Mouse (Mus musculus): ENCODE results near the gene Rad51b. TPM values are rescaled to one million over a fixed set of nuclear protein-coding genes. Genes with fewer than 3 reads are reported as not detected.

Rad51b gene
- total RNA-seq, 1 experiment from 2014 or later, result 12.7 TPM

GRCm38 (mm10) chr12:79408677-79409076 lies 111.6 kb downstream of the Rad51b start:
- ATAC-seq (replicated peaks in 1 of 2; ENCODE audit: insufficient read depth in 1 of 2, low FRiP score in 2 of 2, low TSS enrichment in 1 of 2, low read depth in 1 of 2, poor library complexity in 2 of 2, severe bottlenecking in 2 of 2), result no peak

- ATAC-seq (replicated peaks in 1 of 2; ENCODE audit: insufficient read depth in 1 of 2, low FRiP score in 2 of 2, low TSS enrichment in 1 of 2, low read depth in 1 of 2, poor library complexity in 2 of 2, severe bottlenecking in 2 of 2), result no peak
These were observed 112.2 kb downstream of the Rad51b start for GRCm38 (mm10) chr12:79409126-79409860.

DNA sequence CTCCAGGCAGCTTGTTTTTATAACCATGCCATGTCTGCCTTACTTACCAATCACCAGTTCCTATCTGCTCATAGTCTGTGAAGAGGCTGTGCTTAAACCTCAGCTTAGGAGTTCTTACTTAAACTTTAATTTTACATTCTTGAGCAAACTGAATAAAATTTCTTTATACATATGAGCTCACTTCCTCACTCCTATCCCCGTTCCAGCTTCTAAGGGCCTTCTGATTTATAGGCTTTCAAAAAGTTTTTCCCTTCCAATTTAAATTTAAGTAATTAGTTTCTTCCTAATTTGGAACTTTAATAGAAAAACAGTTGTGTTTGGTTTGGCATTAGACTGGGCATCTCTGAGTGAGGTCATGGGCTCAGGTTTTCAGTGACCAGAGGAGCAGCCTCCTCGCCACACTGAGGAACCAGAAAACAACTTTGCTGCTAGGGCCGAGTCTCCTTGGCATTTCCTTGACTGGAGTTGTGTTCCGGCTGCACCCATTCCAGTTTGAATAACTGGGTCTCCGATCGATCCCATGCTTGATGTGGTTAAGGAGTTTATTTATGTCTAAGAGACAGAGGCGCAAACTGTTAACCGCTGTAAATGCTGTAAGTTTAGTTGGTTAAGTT lies 115.9 kb downstream of the Rad51b start:
- ATAC-seq (replicated peaks in 1 of 2; ENCODE audit: insufficient read depth in 1 of 2, low FRiP score in 2 of 2, low TSS enrichment in 1 of 2, low read depth in 1 of 2, poor library complexity in 2 of 2, severe bottlenecking in 2 of 2), result no peak

DNA sequence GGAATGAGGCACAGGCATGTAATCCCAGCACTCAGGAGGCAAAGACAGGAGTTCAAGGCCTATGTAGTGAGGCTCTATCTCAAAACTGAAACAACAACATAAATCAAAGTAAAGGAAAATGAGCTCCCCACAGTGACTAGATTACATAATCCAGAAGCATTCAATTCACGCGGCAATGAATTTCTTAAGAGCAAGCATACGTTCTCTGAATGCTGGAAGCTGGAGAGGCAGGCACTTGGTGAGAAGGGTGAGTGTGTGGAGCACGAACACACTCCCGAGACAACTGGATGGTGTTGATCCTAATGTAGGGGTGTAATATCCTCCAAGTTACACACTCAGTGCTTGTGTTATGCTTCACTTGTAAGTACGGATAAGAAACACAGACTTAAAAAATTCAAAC lies 120.3 kb downstream of the Rad51b start:
- no peak for ATAC-seq (replicated peaks in 1 of 2; ENCODE audit: insufficient read depth in 1 of 2, low FRiP score in 2 of 2, low TSS enrichment in 1 of 2, low read depth in 1 of 2, poor library complexity in 2 of 2, severe bottlenecking in 2 of 2)

DNA sequence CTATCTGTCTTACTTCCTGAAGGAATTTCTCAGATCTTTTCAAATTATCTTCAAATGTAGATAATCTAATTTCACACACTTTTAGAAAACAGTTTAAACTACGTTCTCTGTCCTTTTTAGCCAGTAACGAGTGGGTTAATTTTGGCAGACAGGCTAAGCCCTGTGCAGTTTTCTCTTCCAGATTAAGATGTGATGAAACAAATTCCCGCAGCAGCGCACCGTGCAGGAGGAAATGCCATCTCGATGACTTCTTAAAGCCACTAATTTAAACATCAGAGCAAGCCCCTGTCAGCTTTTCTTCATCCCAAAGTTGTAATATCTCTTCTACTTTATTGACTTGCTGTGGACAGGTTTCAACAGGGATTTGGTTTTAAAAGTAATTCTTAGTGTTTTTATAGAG lies 123.5 kb downstream of the Rad51b start:
- no peak for ATAC-seq (replicated peaks in 1 of 2; ENCODE audit: insufficient read depth in 1 of 2, low FRiP score in 2 of 2, low TSS enrichment in 1 of 2, low read depth in 1 of 2, poor library complexity in 2 of 2, severe bottlenecking in 2 of 2)

DNA sequence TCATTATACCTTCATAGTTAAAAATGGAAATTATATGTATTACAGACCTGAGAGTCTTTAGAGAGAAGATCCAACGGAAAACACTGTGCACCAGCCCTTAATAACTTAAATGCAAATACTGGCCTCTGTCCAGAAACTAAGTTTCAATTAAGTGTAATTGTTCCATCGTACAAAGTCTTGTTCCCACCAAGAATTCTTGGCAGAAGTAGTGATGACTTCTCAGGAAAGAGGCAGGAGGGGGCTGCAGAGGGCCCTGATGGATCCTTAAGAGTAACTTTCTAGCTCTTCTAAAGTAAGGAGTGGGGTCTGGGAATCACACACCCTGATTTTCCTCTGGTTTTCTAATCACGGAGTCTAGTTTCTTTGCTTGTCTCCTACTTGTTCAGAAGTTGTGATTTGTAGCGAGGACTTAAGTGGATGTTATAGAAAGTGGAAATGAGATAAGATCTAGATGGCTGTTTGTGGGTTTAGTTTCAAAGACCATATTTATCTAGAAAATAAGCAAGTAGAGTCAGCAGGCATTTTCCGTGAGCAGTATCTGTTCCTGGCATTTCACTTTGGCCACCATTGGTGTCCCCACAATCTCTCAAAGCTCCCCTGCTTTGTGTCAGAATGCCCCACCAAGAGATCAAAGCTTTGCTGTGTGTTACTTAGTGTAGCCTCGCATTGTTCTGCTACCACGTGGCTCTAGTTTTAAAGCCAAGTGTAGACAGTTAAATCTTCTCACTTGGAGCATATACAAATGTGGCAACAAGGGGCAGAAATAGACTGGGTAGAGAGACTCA lies 132.6 kb downstream of the Rad51b start:
- no peak for ATAC-seq (replicated peaks in 1 of 2; ENCODE audit: insufficient read depth in 1 of 2, low FRiP score in 2 of 2, low TSS enrichment in 1 of 2, low read depth in 1 of 2, poor library complexity in 2 of 2, severe bottlenecking in 2 of 2)

GRCm38 (mm10) chr12:79431138-79431537 lies 134.1 kb downstream of the Rad51b start:
- no peak for ATAC-seq (replicated peaks in 1 of 2; ENCODE audit: insufficient read depth in 1 of 2, low FRiP score in 2 of 2, low TSS enrichment in 1 of 2, low read depth in 1 of 2, poor library complexity in 2 of 2, severe bottlenecking in 2 of 2)

GRCm38 (mm10) chr12:79433724-79434442 lies 136.8 kb downstream of the Rad51b start:
- ATAC-seq (replicated peaks in 1 of 2; ENCODE audit: insufficient read depth in 1 of 2, low FRiP score in 2 of 2, low TSS enrichment in 1 of 2, low read depth in 1 of 2, poor library complexity in 2 of 2, severe bottlenecking in 2 of 2), result no peak

GRCm38 (mm10) chr12:79435474-79435873 lies 138.4 kb downstream of the Rad51b start:
- no peak for ATAC-seq (replicated peaks in 1 of 2; ENCODE audit: insufficient read depth in 1 of 2, low FRiP score in 2 of 2, low TSS enrichment in 1 of 2, low read depth in 1 of 2, poor library complexity in 2 of 2, severe bottlenecking in 2 of 2)

- ATAC-seq (replicated peaks in 1 of 2; ENCODE audit: insufficient read depth in 1 of 2, low FRiP score in 2 of 2, low TSS enrichment in 1 of 2, low read depth in 1 of 2, poor library complexity in 2 of 2, severe bottlenecking in 2 of 2), result no peak
These were observed 139.0 kb downstream of the Rad51b start for GRCm38 (mm10) chr12:79436035-79436434.

- no peak for ATAC-seq (replicated peaks in 1 of 2; ENCODE audit: insufficient read depth in 1 of 2, low FRiP score in 2 of 2, low TSS enrichment in 1 of 2, low read depth in 1 of 2, poor library complexity in 2 of 2, severe bottlenecking in 2 of 2)
These were observed 139.8 kb downstream of the Rad51b start for GRCm38 (mm10) chr12:79436892-79437291.

- ATAC-seq (replicated peaks in 1 of 2; ENCODE audit: insufficient read depth in 1 of 2, low FRiP score in 2 of 2, low TSS enrichment in 1 of 2, low read depth in 1 of 2, poor library complexity in 2 of 2, severe bottlenecking in 2 of 2), result no peak
These were observed 140.5 kb downstream of the Rad51b start for GRCm38 (mm10) chr12:79437572-79437971.

DNA sequence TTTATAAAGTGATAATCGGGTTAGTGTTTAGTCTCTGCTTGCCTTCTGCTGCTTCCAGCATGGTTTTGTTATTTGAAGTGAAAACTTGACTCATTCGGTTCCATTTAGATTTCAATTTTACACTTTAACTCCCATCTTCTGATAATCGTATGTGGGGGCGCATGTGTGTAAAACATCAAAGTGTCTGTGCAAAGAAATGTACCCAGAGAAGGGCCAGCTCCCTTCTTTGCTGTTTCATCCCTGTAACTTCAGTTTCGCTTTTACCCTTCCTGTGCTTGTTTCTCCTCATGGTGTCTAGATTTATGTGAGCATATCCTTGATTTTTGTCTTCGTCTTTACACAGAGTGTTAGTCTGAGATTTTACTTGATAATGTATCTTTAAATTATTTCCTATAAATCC lies 142.9 kb downstream of the Rad51b start:
- no peak for ATAC-seq (replicated peaks in 1 of 2; ENCODE audit: insufficient read depth in 1 of 2, low FRiP score in 2 of 2, low TSS enrichment in 1 of 2, low read depth in 1 of 2, poor library complexity in 2 of 2, severe bottlenecking in 2 of 2)

DNA sequence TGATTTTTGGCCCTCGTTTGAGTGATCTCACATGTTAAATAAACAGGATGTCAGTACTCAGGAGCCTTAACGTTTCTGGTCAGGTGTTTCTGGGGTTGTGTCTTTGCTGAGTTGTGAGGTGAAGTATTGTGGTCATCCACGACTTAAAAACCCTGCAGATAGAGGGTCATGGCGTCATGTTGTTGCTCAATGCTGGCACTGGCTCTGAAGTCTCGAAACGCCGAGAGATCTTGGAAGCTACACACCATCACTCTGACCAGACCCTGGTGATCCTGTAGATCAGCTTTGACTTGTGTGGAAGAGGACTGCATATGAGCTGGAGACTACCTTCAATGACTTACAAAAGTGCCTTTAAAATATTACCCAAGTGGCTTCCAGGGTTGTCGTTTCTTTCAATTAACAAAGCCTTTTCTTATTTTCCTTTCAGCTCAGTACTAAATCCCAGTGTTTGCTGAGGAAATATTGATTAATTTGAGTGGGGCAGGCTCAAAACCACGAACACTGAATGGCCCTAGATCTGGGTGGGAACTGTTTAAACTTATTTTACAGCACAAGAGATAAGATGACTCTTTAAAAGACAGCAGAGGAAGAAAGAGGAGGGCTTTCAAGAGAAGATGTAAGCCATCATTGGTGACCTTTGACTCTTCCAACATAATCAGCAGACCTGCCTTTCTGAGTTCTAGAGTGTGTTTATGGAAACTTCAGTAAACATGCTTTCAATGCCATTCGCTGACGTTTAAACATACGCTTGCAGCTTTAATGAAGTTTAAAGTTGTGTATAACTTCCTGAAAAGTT lies 144.3 kb downstream of the Rad51b start:
- ATAC-seq (replicated peaks in 1 of 2; ENCODE audit: insufficient read depth in 1 of 2, low FRiP score in 2 of 2, low TSS enrichment in 1 of 2, low read depth in 1 of 2, poor library complexity in 2 of 2, severe bottlenecking in 2 of 2), result no peak

DNA sequence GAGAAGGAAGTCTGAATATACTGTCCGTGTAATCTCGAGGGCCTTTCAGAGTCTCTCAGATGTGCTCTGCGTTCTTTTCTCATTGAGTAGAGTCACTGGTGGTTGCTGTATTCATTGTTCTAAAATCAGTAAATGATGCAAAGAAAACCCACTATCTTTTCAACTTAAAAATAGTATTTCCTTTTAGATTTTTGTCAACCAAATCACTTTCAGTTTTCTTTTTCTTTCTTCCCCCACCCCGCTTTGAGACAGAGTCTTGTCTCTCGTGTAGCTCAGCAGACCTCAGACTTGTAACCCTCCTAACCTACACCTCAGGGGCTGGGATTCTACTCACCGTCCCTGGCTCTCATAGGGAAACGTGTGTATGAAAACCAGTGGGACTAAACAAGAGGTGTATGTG lies 145.0 kb downstream of the Rad51b start:
- no peak for ATAC-seq (replicated peaks in 1 of 2; ENCODE audit: insufficient read depth in 1 of 2, low FRiP score in 2 of 2, low TSS enrichment in 1 of 2, low read depth in 1 of 2, poor library complexity in 2 of 2, severe bottlenecking in 2 of 2)

DNA sequence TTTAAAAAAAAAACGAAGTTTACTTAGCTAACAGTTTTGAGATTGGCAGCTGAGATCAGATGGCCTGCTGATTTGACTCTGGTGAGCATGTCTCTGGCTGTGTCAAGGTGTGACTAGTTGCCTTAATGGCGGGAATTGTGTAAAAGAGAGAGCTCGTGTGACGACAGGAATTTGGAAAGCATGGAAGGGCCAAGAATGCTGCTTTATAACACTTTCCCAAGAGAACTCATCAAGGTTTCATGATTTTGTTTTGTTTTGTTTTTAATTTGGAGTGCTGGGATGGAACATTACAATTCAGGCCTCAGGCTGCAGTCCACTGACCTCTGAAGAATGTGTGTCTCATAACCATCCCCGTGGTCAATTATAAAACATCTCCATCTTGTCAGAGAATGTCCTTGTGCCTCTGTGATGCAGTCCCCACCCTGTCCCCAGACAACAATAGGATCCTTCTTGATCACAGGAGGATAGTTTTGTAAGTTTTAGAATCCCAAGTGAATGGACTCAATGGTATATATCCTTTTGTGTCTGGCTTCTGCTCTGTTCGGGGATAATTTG lies 145.8 kb downstream of the Rad51b start:
- ATAC-seq (replicated peaks in 1 of 2; ENCODE audit: insufficient read depth in 1 of 2, low FRiP score in 2 of 2, low TSS enrichment in 1 of 2, low read depth in 1 of 2, poor library complexity in 2 of 2, severe bottlenecking in 2 of 2), result no peak

GRCm38 (mm10) chr12:79444646-79445045 lies 147.6 kb downstream of the Rad51b start:
- no peak for ATAC-seq (replicated peaks in 1 of 2; ENCODE audit: insufficient read depth in 1 of 2, low FRiP score in 2 of 2, low TSS enrichment in 1 of 2, low read depth in 1 of 2, poor library complexity in 2 of 2, severe bottlenecking in 2 of 2)

Data from hematopoietic stem cell, adult 5-6 weeks (primary cell).